Mouse (Mus musculus): ENCODE data around the gene Syngr1.

The Syngr1 gene

GRCm38 (mm10) chr15:80069171-80069570, 22.0 kb upstream of the Syngr1 start:
- in situ Hi-C loops (cut with MseI, MboI): loop anchor here (5.0 kb wide), 2 partner anchors 57 to 122 kb away; partner anchors contain the start of gene Pdgfb (in 1 of the 2)

- in situ Hi-C loops (cut with MseI, MboI): no loop called here
Measured at GRCm38 (mm10) chr15:80070095-80070644, 21.0 kb upstream of the Syngr1 start.

- in situ Hi-C loops (cut with MseI, MboI): no loop called here
Measured at GRCm38 (mm10) chr15:80071951-80072437, 19.1 kb upstream of the Syngr1 start.

- in situ Hi-C loops (cut with MseI, MboI): no loop called here
Measured at GRCm38 (mm10) chr15:80072579-80073255, 18.4 kb upstream of the Syngr1 start.

- in situ Hi-C loops (cut with MseI, MboI): no loop called here
Measured at GRCm38 (mm10) chr15:80073256-80073621, 17.9 kb upstream of the Syngr1 start.

GRCm38 (mm10) chr15:80074663-80075373, 16.3 kb upstream of the Syngr1 start:
- in situ Hi-C loops (cut with MseI, MboI): no loop called here

DNA sequence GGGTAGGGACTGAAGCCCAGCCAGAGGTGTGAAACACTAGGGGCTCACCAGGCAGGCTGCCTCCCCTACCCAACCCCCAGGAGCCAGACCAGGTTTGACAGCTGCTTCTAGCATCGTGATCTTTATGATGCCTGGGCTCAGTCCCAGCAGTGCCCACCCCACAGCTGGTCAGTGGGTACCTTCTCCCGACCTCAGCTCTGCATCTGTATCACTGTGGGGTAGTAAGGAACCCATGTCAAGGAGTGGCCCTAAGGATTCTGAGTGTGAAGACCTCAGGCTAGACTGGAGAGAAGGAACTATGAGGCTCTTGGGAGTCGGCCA, 15.8 kb upstream of the Syngr1 start:
- in situ Hi-C loops (cut with MseI, MboI): no loop called here

DNA sequence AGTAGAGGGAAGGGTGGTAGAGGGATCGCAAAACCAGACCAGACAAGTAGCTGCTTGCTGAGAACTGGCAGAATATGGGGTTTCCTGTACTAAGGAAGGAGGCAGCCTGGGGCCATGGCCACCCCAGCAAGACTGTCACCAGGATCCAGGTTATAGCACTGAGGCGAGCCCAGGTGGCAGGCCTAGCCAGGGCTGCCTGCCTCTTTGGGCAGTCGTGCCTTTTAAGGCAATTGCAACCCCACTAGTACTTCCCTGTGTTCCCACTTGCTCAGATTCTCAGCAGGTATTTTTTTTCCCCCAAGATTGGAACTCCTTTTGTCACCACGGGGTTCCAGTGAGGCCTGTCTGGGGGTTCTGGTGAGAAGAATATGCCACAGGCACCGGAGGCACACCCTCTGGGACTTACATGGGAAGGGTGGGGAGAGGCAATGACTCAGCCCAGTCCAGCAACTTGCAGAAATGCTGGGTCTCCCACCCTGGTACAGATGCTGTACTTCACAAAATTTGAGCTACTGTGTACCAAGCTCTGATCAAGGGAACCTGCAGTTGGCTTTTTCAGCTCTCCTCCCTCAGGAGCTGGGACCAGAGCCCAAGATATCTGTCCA, 15.3 kb upstream of the Syngr1 start:
- in situ Hi-C loops (cut with MseI, MboI): no loop called here

DNA sequence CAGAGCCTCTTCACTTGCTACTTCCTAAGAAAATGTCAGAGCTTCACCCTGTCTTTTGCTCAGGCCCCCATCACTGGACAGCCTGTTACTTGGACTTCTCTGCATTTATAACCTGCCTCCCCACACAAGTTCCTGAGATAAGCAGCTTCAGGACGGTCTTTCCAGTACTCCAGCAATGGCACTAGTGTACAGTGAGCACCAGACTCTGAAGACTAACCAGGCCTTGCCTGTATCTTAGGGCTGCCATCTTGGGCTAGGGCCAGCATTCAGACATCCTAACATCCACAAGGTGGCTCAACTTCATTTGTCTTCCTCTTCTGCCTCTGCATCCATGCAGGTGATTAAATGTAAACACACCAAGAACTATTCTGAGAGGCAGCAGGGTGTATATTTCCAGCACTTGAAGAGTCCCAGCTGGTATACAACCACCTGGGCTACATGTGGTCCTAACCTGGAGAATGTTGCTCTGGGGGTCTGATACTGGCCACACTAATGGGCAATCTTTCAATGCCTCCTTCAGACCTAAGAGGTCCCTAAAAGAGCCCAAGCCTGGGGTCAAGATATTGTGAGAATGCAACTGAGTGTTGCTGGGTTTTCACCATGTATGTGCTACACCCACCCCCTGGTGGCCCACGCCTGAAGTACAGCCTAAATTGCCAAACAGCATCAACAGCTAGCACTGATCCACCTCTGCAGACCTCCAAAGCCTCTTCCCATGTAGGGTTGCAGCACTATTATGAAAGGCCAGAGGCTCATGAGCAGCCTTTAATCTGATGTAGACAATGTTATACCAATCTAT, 14.6 kb upstream of the Syngr1 start:
- in situ Hi-C loops (cut with MseI, MboI): no loop called here

- in situ Hi-C loops (cut with MseI, MboI): no loop called here
Measured at GRCm38 (mm10) chr15:80078058-80078814, 12.9 kb upstream of the Syngr1 start.

DNA sequence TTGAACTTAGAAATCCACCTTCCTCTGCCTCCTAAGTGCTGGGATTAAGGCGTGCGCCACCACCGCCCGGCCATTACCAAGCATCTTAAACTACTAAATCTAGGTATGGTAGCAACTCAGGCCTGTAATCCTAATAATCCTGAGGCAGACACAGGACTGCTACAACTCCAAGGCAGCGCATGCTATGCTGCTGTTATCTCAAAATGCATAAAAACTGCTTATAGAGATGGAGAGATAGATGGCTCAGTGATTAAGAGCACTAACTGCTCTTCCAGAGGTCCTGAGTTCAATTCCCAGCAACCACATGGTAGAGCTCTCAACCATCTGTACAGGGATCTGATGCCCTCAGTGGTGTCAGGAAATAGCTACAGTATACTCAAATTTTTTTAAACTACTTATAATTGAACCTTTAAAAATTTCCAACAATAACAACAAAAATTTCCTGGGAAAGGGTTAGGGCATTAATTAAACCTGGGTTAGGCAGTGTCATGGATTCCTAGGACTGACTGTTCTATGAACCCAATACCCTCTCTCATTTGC, 11.9 kb upstream of the Syngr1 start:
- in situ Hi-C loops (cut with MseI, MboI): no loop called here

DNA sequence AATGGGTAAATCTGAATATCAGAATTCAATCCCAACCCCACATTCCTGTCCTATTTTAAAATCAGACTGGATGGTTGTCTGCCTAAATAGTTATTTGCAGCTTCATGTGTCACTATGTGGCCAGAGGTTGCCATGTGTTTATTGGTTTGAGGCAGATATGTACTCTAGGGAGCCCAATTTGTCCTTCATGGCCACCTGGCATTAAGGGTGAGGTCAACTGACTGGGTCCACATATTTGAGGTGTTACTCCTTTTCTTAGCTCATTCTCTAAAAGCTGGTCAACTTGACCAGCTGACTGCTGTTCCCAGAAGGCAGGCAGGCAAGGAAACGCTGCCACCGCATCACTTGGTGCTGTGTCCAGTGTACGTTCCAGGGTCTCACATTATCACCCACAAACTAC, 11.2 kb upstream of the Syngr1 start:
- in situ Hi-C loops (cut with MseI, MboI): no loop called here

- in situ Hi-C loops (cut with MseI, MboI): no loop called here
Measured at GRCm38 (mm10) chr15:80080711-80081615, 10.2 kb upstream of the Syngr1 start.

DNA sequence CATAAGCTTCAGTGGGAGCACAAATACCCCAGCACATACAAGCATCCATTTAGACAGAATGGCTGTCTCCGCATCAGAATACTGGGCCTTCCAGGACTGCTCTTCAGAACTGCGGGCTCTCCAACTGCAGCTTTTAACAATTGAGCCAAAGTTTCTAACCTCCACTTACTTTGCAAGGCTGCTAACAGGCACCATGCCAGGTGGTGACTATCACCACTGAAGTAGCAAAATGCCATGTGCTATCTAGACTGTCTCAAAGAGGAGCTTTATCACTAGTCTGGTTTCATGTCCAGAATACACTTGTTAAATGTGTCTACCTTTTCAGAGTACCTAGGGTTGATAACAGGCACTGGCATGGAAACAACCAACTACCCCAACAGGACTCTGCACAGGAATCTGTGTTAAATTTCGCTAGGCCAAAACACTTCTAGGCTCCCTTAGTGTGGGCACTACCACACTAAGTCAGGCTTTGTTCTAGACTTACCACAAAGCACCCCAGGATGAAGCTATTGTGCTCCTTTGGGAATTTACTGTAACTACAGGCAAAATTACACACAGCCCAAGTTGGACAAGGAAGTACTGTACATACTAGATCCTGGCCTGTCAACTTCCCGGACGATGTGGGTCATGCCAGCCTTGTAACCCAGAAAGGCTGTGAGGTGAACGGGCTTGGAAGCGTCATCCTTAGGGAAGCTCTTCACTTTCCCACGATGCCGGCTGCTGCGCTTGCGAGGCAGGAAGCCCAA, 9.2 kb upstream of the Syngr1 start:
- in situ Hi-C loops (cut with MseI, MboI): no loop called here

DNA sequence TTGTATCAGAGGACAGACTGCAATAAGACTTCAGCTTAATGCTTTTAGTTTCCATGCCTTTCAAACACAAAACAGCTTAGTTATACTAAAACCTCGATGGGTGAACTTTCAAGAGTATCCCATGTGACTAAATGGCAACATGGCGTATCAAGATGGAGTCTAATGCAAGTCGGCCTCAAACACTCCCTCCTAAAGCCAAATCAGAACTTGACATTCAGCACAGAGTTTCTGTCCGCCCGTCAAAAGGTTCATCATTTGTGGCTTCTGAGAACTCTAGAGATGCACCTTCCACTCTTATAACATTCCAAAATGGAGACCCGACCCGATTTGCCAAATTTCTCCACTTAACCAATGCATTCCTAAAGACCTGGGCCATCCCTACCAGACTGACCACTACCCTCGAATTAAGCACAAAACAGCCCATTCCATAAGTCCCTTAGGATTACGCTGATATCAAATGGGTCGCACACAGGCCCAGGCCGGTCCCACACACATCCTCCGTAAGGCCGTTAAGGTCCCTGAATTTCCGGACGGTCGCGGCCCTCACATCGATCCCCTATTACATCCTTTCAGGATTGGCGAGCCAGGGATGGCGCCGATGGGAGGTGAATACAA, 8.4 kb upstream of the Syngr1 start:
- in situ Hi-C loops (cut with MseI, MboI): no loop called here

DNA sequence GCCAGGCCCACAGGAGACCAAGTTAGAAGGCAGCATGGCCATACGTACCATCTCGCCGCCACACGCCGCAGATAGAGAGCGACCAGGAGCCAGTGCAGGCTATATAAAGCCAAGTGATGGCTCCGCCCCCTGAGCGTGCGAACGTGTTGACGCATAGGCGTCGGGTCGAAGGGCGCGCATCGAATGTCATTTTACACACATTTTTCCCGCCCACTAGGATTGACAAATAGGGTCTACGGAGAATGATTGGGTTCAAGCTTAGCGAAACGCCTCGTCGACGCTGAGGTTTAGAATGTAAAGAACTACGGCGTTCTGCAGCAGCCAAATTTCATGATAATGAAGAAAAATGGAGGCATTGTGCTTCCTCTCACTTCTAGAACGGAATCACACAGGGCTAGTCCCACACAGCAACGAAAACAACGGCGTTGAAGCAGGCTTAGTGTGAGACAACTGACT, 7.8 kb upstream of the Syngr1 start:
- in situ Hi-C loops (cut with MseI, MboI): no loop called here

DNA sequence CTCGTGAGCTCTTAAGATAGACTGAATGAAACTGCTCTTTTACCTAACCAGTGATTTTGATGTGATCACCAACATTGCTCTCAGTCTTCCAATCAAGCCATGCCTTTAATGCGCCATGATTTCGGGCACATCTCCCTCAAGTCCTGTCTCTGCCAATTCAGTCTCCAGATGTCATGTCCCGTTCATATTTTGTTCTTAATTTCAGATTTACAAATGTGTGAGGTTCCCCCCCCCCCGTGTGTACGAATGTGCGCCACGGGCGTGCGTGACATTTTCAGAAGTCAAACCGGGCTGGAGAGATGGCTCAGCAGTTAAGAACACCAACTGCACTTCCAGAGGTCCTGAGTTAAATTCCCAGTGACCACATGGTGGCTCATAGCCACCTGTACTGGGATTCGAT, 7.4 kb upstream of the Syngr1 start:
- in situ Hi-C loops (cut with MseI, MboI): no loop called here

GRCm38 (mm10) chr15:80087406-80088012, 3.6 kb upstream of the Syngr1 start:
- in situ Hi-C loops (cut with MseI, MboI): no loop called here
